Mouse (Mus musculus) small intestine, adult 2 months (tissue): ENCODE data around the gene Fam171a1.

Experiments used
- CTCF ChIP-seq: fragments of 200-500 bp; IDR thresholded peaks from 2 replicates; pipeline ENCODE4 v1.5.1; 2012; ENCODE audit warnings: low read depth, mild to moderate bottlenecking, control low read depth, inconsistent platforms, low read length, moderate library complexity, mixed read lengths; ENCODE audit not compliant: insufficient replicate concordance, insufficient read length; ENCODE audit errors: extremely low read depth
- POLR2A ChIP-seq: fragments of 200-500 bp; IDR thresholded peaks from 2 replicates; pipeline ENCODE4 v1.6.1; 2012; ENCODE audit warnings: low read depth, mild to moderate bottlenecking, control low read depth, inconsistent platforms, low read length, moderate library complexity

GRCm38 (mm10) chr2:3138308-3138707 lies 24.3 kb downstream of the Fam171a1 start:
- TF ChIP-seq CTCF (no peak), POLR2A (no peak)
